In the genomic region with DNA sequence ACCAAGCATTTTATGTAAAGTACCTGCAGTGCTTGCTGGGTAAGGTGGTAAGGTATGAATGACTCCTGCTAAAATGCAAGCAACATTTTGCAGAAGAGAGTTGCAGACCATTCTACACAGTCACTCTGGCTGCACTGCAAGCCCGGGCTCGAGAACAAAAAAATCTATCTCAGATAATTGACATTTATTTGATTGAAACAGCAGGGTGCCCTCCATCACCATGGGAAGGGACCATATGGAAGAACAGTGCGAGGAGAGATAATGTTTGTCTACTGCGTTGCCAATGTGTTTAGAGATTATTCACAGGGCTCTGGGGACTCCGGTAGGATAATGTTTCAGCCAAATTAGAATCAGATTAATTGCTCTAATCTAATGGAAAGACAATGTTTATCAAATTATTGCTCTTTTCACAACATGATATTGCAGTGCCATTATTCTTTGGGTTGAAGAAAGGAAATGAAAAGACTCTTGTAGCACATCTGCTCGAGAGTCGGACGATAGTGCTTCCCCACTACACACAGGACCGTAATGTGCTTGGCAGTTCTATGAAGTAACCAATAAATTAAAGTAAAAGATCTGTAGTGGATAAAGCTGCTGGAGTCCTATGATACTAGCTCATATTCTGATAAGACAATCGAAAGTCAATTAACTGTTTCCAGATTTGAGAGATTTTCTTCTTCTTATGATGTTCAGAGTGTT, we compare ENCODE assay signal across 14 mouse cellular contexts.
DNase-seq lines count a peak whose midpoint lies in the region; ATAC-seq and TF ChIP-seq lines count a peak whose summit lies in the region.
"Had no signal": no experiment of that assay in that cellular context is flagged by ENCODE, and none has a peak within 500 bp of the region (broad histone marks: within the 10 kb centered on the region; RNA-seq: fewer than 3 reads in every experiment).

No protein-coding gene starts in this region.

- H3K36me3 ChIP-seq in heart, embryonic 10.5 days, result no peaks in the 10 kb centered on the region
- H3K36me3 ChIP-seq in hindbrain, embryonic 12.5 days, result no peaks in the 10 kb centered on the region
- H3K36me3 ChIP-seq in midbrain, embryonic 15.5 days (replicated peaks), result no peaks in the 10 kb centered on the region
- H3K36me3 ChIP-seq: liver, embryonic 13.5 days had no signal

- no peak for TF ChIP-seq CTCF in brain, embryonic 14.5 days (IDR thresholded peaks at IDR 0.05; ENCODE audit: borderline replicate concordance, extremely low read depth, insufficient read depth, insufficient read length)

- H3K4me1 ChIP-seq in heart, embryonic 10.5 days, result peaks cover 37% of the 10 kb centered on the region
- peaks cover 23% of the 10 kb centered on the region for H3K4me1 ChIP-seq in hindbrain, embryonic 12.5 days
- peaks cover 15% of the 10 kb centered on the region for H3K4me1 ChIP-seq in midbrain, embryonic 15.5 days
- H3K4me1 ChIP-seq: liver, embryonic 13.5 days had no signal

- H3K9ac ChIP-seq in hindbrain, embryonic 12.5 days, result no peak overlapping the region
- no peak overlapping the region for H3K9ac ChIP-seq in midbrain, embryonic 15.5 days
- H3K9ac ChIP-seq: liver, embryonic 13.5 days had no signal

- DNase-seq in heart, embryonic 10.5 days (ENCODE audit: low spot score), result no peak
- DNase-seq in heart, adult 8-10 months (ENCODE audit: low spot score), result no peak
- peak; percentile 87 for DNase-seq in brain, embryonic 14.5 days (ENCODE audit: low read depth)
- no peak for DNase-seq in layer of hippocampus, adult 9-11 months
- no peak for DNase-seq in lung, postnatal 4 days
- DNase-seq in spleen, postnatal 10 days (ENCODE audit: low spot score in 2 of 2), result no peak
- DNase-seq: adrenal gland, postnatal 25 days; cerebellum, adult 11 months; gastrocnemius, adult 2 months; kidney, adult 18-20 months; liver, embryonic 13.5 days; lung, postnatal 36 days had no signal

- no peaks in the 10 kb centered on the region for H3K27me3 ChIP-seq in heart, embryonic 10.5 days (ENCODE audit: insufficient read depth, poor library complexity, severe bottlenecking)
- no peaks in the 10 kb centered on the region for H3K27me3 ChIP-seq in hindbrain, embryonic 12.5 days
- no peaks in the 10 kb centered on the region for H3K27me3 ChIP-seq in midbrain, embryonic 15.5 days (replicated peaks)
- H3K27me3 ChIP-seq: liver, embryonic 13.5 days had no signal

- TF ChIP-seq POLR2A in brain, embryonic 14.5 days (IDR thresholded peaks at IDR 0.05; ENCODE audit: borderline replicate concordance, extremely low read depth, insufficient read depth, insufficient read length, poor library complexity, severe bottlenecking), result no peak

- H3K4me3 ChIP-seq in heart, embryonic 10.5 days, result no peak overlapping the region
- no peak overlapping the region for H3K4me3 ChIP-seq in hindbrain, embryonic 12.5 days
- H3K4me3 ChIP-seq in midbrain, embryonic 15.5 days, result no peak overlapping the region
- H3K4me3 ChIP-seq: gastrocnemius, adult 2 months; liver, embryonic 13.5 days had no signal

- 69% methylated on average over 10 of the region's 10 CpGs for WGBS in heart, embryonic 10.5 days
- 39% methylated on average over 10 of the region's 10 CpGs for WGBS in hindbrain, embryonic 12.5 days
- WGBS in midbrain, embryonic 15.5 days, result 34% methylated on average over 10 of the region's 10 CpGs

- peak; percentile 78 for ATAC-seq in hindbrain, embryonic 12.5 days (ENCODE audit: low FRiP score)
- ATAC-seq in midbrain, embryonic 15.5 days (replicated peaks), result peak; percentile 68

- H3K4me2 ChIP-seq in hindbrain, embryonic 12.5 days (replicated peaks), result peak overlapping the region; percentile 13; the same call in 1 of the 2 replicates
- H3K4me2 ChIP-seq in midbrain, embryonic 15.5 days, result peak overlapping the region; percentile 11; the same call in 1 of the 2 replicates
- H3K4me2 ChIP-seq: liver, embryonic 13.5 days had no signal

- peak overlapping the region; percentile 64 for H3K27ac ChIP-seq in heart, embryonic 10.5 days
- no peak overlapping the region for H3K27ac ChIP-seq in hindbrain, embryonic 12.5 days
- H3K27ac ChIP-seq in midbrain, embryonic 15.5 days, result 0 out of 2 replicates have a peak overlapping the region, but pooled peaks have one; percentile 4
- H3K27ac ChIP-seq: gastrocnemius, adult 2 months; liver, embryonic 13.5 days had no signal

- no peaks in the 10 kb centered on the region for H3K9me3 ChIP-seq in heart, embryonic 10.5 days
- no peaks in the 10 kb centered on the region for H3K9me3 ChIP-seq in hindbrain, embryonic 12.5 days (replicated peaks)
- H3K9me3 ChIP-seq in midbrain, embryonic 15.5 days, result no peaks in the 10 kb centered on the region
- H3K9me3 ChIP-seq: liver, embryonic 13.5 days had no signal
